Mouse (Mus musculus) lung, embryonic 16.5 days (tissue): ENCODE measurements around the gene Olfr432. TPM values are rescaled to one million over a fixed set of nuclear protein-coding genes. Genes with fewer than 3 reads are reported as not detected.

ENCODE experiments used
- ATAC-seq: fragments of 200-750 bp; cut with Nextera tagmentation; 2 replicates; pipeline ENCODE4 v1.8.0; 2017; ENCODE audit warnings: low read depth, mild to moderate bottlenecking, moderate library complexity
- H3K27ac ChIP-seq: fragments of 300-500 bp; sonication (generic); 2 replicates; pipeline ENCODE4 v1.5.1; 2014; ENCODE audit warnings: mild to moderate bottlenecking, control low read depth, low read length
- H3K27me3 ChIP-seq: fragments of 300-500 bp; sonication (generic); 2 replicates; pipeline ENCODE4 v1.6.1; 2014; ENCODE audit warnings: low read depth, low read length, mixed read lengths; ENCODE audit not compliant: control insufficient read depth, insufficient read depth
- H3K36me3 ChIP-seq: fragments of 300-500 bp; sonication (generic); 2 replicates; pipeline ENCODE4 v1.6.1; 2014; ENCODE audit warnings: low read length; ENCODE audit not compliant: control insufficient read depth, insufficient read depth
- H3K4me1 ChIP-seq: fragments of 300-500 bp; sonication (generic); replicated peaks from 2 replicates; pipeline ENCODE4 v1.6.1; 2014; ENCODE audit warnings: low read length, mixed read lengths; ENCODE audit not compliant: control insufficient read depth, insufficient read depth
- H3K4me2 ChIP-seq: fragments of 300-500 bp; sonication (generic); 2 replicates; pipeline ENCODE4 v1.6.1; 2014; ENCODE audit warnings: low read depth, low read length, control low read depth
- H3K4me3 ChIP-seq: fragments of 300-500 bp; sonication (generic); 2 replicates; pipeline ENCODE4 v1.5.1; 2014; ENCODE audit warnings: mild to moderate bottlenecking, low read length, control low read depth
- H3K9ac ChIP-seq: fragments of 300-500 bp; sonication (generic); 2 replicates; pipeline ENCODE4 v1.6.1; 2014; ENCODE audit warnings: low read length, control low read depth
- H3K9me3 ChIP-seq: fragments of 300-500 bp; sonication (generic); 2 replicates; pipeline ENCODE4 v1.6.1; 2016; ENCODE audit warnings: low read length; ENCODE audit not compliant: control insufficient read depth
- WGBS: fragments of 180-500 bp; shearing (Covaris S2); extraction: QIAGEN DNeasy Blood & Tissue Kit; methylation state at CpG from one replicate; pipeline ENCODE4 v1.1.7; 2014; 5-methylcytosine and 5-hydroxymethylcytosine counted together
- polyA plus RNA-seq: library from polyadenylated mRNA; unstranded; fragments of >200 nt; fragmentation: Nextera tagmentation; extraction: Ambion mirVana; gene quantifications from 2 replicates; pipeline ENCODE4 v1.2.1, GENCODE M21; 2015

Olfr432 gene
- polyA plus RNA-seq, 1 experiment from 2014 or later = not detected

GRCm38 (mm10) chr1:174103735-174104134 is 54.7 kb downstream of the Olfr432 start:
- WGBS = 46% methylated on average over 2 of the region's 2 CpGs
- Histone ChIP-seq H3K4me3 (no peak overlapping the region), H3K27me3 (no peaks in the 10 kb centered on the region), H3K4me1 (no peaks in the 10 kb centered on the region), H3K9ac (no peak overlapping the region), H3K36me3 (no peaks in the 10 kb centered on the region), H3K4me2 (no peak overlapping the region), H3K9me3 (no peaks in the 10 kb centered on the region), H3K27ac (no peak overlapping the region)
- ATAC-seq = no peak

Other genes with a start within 250 kb of the Olfr432 start
- 1.1 and 1.8 TPM in 2 replicates for gene Ifi211, start 136.2 kb upstream of the Olfr432 start, polyA plus RNA-seq
- 3.3 and 3.4 TPM in 2 replicates for gene Mndal, start 106.7 kb upstream of the Olfr432 start, polyA plus RNA-seq
- gene Ifi203, start 106.5 kb upstream of the Olfr432 start, polyA plus RNA-seq = 1.4 and 1.5 TPM in 2 replicates
- gene Ifi202b, start 66.5 kb upstream of the Olfr432 start, polyA plus RNA-seq = 0.16 TPM in 1 of 2 replicates, not detected in the other
- 0.38 and 0.60 TPM in 2 replicates for gene Ifi205, start 17.4 kb upstream of the Olfr432 start, polyA plus RNA-seq
- gene Olfr433, start 8.5 kb upstream of the Olfr432 start, polyA plus RNA-seq = not detected in 2 replicates
- not detected in 2 replicates for gene Olfr430, start 17.4 kb downstream of the Olfr432 start, polyA plus RNA-seq
- gene Olfr429, start 35.1 kb downstream of the Olfr432 start, polyA plus RNA-seq = not detected in 2 replicates
- gene Olfr427, start 47.7 kb downstream of the Olfr432 start, polyA plus RNA-seq = not detected in 2 replicates
- not detected in 2 replicates for gene Olfr231, start 72.0 kb downstream of the Olfr432 start, polyA plus RNA-seq
- gene Olfr424, start 82.3 kb downstream of the Olfr432 start, polyA plus RNA-seq = not detected in 2 replicates
- not detected in 2 replicates for gene Olfr420, start 106.4 kb downstream of the Olfr432 start, polyA plus RNA-seq
- gene Spta1, start 123.6 kb downstream of the Olfr432 start, polyA plus RNA-seq = 0.26 and 0.57 TPM in 2 replicates
- not detected in 2 replicates for gene Olfr419, start 202.9 kb downstream of the Olfr432 start, polyA plus RNA-seq